Mouse (Mus musculus) pancreas, adult 10 weeks (tissue): ENCODE data around the gene Gm5141. TPM values are rescaled to one million over a fixed set of nuclear protein-coding genes. Genes with fewer than 3 reads are reported as not detected.

Experiments
- polyA plus RNA-seq: library from polyadenylated mRNA; stranded (reverse); fragments of 350-450 nt; fragmentation: Illumina TruSeq; extraction: RNeasy Lipid Tissue Mini Kit (QIAGEN cat#74804); gene quantifications from one replicate; pipeline ENCODE4 v1.2.3, GENCODE M21; 2015; ENCODE audit warnings: low read depth, low replicate concordance; ENCODE audit not compliant: insufficient read depth

Gene Gm5141
- 0.50 TPM for polyA plus RNA-seq

GRCm38 (mm10) chr13:62785199-62786134 lies at the start of gene Gm5141:
Gene Gm5141 (minus strand): TSS chr13:62785808.

GRCm38 (mm10) chr13:62760432-62761415 lies 24.9 kb downstream of the Gm5141 start, which contains the start of gene Platr25:
Gene Platr25 (minus strand): TSS chr13:62760709.

Other genes with a start within 250 kb of the Gm5141 start
- 0.65 TPM for gene Zfp935, start 227.3 kb downstream of the Gm5141 start, polyA plus RNA-seq
- gene Zfp934, start 214.6 kb downstream of the Gm5141 start, polyA plus RNA-seq, result 2.4 TPM
- not detected for gene 6720489N17Rik, start 161.6 kb downstream of the Gm5141 start, polyA plus RNA-seq
- 2.1 TPM for gene Platr25, start 25.1 kb downstream of the Gm5141 start, polyA plus RNA-seq
- 1.7 TPM for gene Fbp2, start 72.6 kb upstream of the Gm5141 start, polyA plus RNA-seq
- gene Fbp1, start 102.5 kb upstream of the Gm5141 start, polyA plus RNA-seq, result not detected
- gene 2010111I01Rik, start 179.1 kb upstream of the Gm5141 start, polyA plus RNA-seq, result 61.7 TPM